Mouse (Mus musculus): ENCODE results near the gene Zfp541.

DNA sequence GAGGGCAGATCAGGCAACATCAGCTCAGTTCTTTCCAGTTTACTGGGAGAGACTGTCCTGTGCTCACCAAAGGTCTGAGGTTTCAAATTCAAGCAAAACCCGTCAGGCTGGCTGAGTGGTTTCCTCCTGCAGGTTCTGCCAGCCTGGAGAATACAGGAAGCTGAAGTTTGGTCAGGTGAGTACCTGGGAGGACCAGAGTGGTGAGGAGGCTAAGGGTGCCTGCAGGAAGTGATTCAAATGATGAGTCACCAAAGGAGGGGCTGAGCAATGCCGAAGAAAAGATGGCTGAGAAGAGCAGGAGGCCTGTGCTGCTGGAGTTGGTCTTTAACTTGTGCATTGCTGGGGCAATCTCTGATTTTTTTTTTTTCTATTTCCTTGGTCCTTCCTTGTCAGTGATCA, 4.5 kb upstream of the Zfp541 start:
- TF ChIP-seq CTCF (IDR thresholded peaks at IDR 0.05; ENCODE audit: low read depth, low read length) (no peak), POLR2A (IDR thresholded peaks at IDR 0.05; ENCODE audit: insufficient read depth, low read length) (no peak), EP300 (IDR thresholded peaks at IDR 0.05; ENCODE audit: insufficient read depth, low read depth, low read length) (no peak)

Measured in ES-Bruce4 (cell line).